Mouse (Mus musculus): ENCODE results near the gene Dock1. TPM values are rescaled to one million over a fixed set of nuclear protein-coding genes. Genes with fewer than 3 reads are reported as not detected.

The Dock1 gene
- polyA plus RNA-seq, 1 experiment: not detected

- 97% methylated on average over 2 of the region's 2 CpGs for whole genome bisulfite sequencing
- H3K4me3 ChIP-seq (ENCODE audit: insufficient read depth, low read depth, low read length): no peak overlapping the region
- H3K4me1 ChIP-seq (ENCODE audit: control insufficient read depth, insufficient read depth, low read length): no peaks in the 10 kb centered on the region
- H3K27ac ChIP-seq (ENCODE audit: insufficient read depth, low read depth, low read length): no peak overlapping the region
- TF ChIP-seq POLR2A (IDR thresholded peaks at IDR 0.05; ENCODE audit: insufficient read depth, low read depth, low read length) (no peak), CTCF (IDR thresholded peaks at IDR 0.05; ENCODE audit: insufficient read depth, low read depth, low read length) (no peak)
These were observed 379.0 kb downstream of the Dock1 start for GRCm38 (mm10) chr7:135049416-135049815.

DNA sequence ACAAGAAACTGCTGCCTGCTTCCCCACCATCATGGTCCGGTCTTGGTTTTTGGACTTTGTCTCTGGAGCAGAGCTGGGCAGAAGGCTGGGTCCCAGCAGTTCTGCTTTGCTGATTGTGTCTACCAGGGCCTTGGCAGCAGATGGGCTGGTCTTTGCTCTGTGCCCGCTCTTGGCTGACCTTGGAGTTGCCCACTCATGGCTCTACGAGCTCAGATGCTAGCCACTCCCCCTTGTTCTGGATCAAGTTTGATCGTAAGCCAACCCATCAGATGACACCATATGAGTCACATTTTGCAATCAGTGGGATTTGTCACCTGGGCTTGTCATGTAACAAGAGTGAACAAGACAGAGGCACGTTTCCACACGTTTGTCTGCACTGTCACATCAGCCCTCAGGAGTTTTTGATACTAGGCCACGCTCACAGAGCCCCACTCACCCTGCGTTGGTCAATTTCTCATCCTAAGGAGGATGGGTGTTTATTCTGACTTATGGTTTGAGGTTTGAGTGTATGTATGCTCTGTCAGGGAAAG, 382.8 kb downstream of the Dock1 start:
- no peak for TF ChIP-seq POLR2A (IDR thresholded peaks at IDR 0.05; ENCODE audit: insufficient read depth, low read depth, low read length)
- no peak for TF ChIP-seq CTCF (IDR thresholded peaks at IDR 0.05; ENCODE audit: insufficient read depth, low read depth, low read length)
- Histone ChIP-seq H3K4me1 (ENCODE audit: control insufficient read depth, insufficient read depth, low read length) (no peaks in the 10 kb centered on the region), H3K4me3 (ENCODE audit: insufficient read depth, low read depth, low read length) (no peak overlapping the region), H3K27ac (ENCODE audit: insufficient read depth, low read depth, low read length) (no peak overlapping the region)
- 94% methylated on average over 8 of the region's 8 CpGs for WGBS

GRCm38 (mm10) chr7:135054664-135055063, 384.2 kb downstream of the Dock1 start:
- 83% methylated on average over 7 of the region's 7 CpGs for WGBS
- Histone ChIP-seq H3K27ac (ENCODE audit: insufficient read depth, low read depth, low read length) (no peak overlapping the region), H3K4me1 (ENCODE audit: control insufficient read depth, insufficient read depth, low read length) (no peaks in the 10 kb centered on the region), H3K4me3 (ENCODE audit: insufficient read depth, low read depth, low read length) (no peak overlapping the region)
- TF ChIP-seq POLR2A (IDR thresholded peaks at IDR 0.05; ENCODE audit: insufficient read depth, low read depth, low read length) (no peak), CTCF (IDR thresholded peaks at IDR 0.05; ENCODE audit: insufficient read depth, low read depth, low read length) (no peak)

DNA sequence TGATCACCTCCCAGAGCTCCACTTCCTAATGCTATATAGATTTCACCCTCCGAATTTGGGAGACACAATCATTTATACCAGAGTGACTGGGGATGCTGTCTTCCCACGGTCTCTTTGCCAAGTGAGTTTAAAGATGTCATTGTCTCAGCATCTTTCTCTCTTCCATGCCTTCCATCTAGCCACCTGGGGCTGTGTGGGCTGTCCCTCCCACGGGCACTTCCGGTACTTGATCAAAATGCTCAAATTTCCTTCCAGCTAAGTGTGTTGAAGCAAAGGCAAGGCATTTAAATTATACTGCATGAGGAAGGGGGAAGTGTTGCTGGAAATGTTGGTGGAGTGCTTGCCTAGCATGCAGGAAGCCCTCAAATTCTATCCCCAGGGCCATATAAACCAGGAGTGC, 388.6 kb downstream of the Dock1 start:
- Histone ChIP-seq H3K4me1 (ENCODE audit: control insufficient read depth, insufficient read depth, low read length) (no peaks in the 10 kb centered on the region), H3K27ac (ENCODE audit: insufficient read depth, low read depth, low read length) (no peak overlapping the region), H3K4me3 (ENCODE audit: insufficient read depth, low read depth, low read length) (no peak overlapping the region)
- WGBS: 48% methylated on average over 4 of the region's 4 CpGs
- TF ChIP-seq CTCF (IDR thresholded peaks at IDR 0.05; ENCODE audit: insufficient read depth, low read depth, low read length) (no peak), POLR2A (IDR thresholded peaks at IDR 0.05; ENCODE audit: insufficient read depth, low read depth, low read length) (no peak)

DNA sequence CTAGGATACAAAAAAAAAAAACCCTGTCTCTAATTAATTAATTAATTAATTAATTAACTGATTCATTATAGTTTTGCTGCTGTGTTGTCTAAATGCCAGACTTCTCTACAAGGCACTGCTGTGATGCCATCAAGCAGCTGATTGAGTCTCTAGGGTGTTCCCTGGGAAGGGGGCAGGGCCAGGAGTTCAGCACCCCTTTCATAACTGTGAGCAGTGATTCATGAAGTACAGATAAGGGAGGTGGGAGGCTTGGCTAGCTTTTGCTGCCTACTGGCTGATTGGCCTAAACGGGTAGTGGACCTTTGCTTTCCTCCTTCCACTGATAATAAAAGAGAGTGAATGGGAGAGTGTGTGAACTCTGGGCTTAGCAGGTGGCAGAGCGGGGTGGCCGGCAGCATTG, 389.1 kb downstream of the Dock1 start:
- WGBS: 83% methylated on average over 3 of the region's 3 CpGs
- no peaks in the 10 kb centered on the region for H3K4me1 ChIP-seq (ENCODE audit: control insufficient read depth, insufficient read depth, low read length)
- no peak for TF ChIP-seq CTCF (IDR thresholded peaks at IDR 0.05; ENCODE audit: insufficient read depth, low read depth, low read length)
- no peak for TF ChIP-seq POLR2A (IDR thresholded peaks at IDR 0.05; ENCODE audit: insufficient read depth, low read depth, low read length)
- H3K27ac ChIP-seq (ENCODE audit: insufficient read depth, low read depth, low read length): no peak overlapping the region
- no peak overlapping the region for H3K4me3 ChIP-seq (ENCODE audit: insufficient read depth, low read depth, low read length)

- 93% methylated on average over 5 of the region's 5 CpGs for WGBS
- no peak for TF ChIP-seq POLR2A (IDR thresholded peaks at IDR 0.05; ENCODE audit: insufficient read depth, low read depth, low read length)
- no peak for TF ChIP-seq CTCF (IDR thresholded peaks at IDR 0.05; ENCODE audit: insufficient read depth, low read depth, low read length)
- no peaks in the 10 kb centered on the region for H3K4me1 ChIP-seq (ENCODE audit: control insufficient read depth, insufficient read depth, low read length)
- no peak overlapping the region for H3K27ac ChIP-seq (ENCODE audit: insufficient read depth, low read depth, low read length)
- H3K4me3 ChIP-seq (ENCODE audit: insufficient read depth, low read depth, low read length): no peak overlapping the region
These were observed 393.4 kb downstream of the Dock1 start for GRCm38 (mm10) chr7:135063886-135064285.

DNA sequence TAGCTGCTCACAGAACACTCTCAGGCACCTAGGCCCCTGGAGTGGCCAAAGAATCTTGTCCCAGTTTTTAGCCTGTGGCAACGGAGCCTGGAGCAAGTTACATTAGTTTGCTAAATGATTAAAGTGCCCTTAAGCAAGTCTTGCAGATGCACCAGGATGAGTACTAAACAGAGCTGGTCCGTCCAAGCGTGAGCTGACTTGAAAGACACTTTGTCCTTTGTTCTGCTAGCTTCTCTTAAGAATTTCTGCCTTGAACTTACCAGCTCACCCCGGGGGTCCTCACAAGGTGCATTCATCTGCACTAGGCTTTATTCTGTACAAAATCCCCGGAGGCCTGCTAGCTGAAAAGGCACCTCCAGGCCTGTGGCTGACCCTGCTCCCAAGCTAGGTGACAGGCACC, 394.8 kb downstream of the Dock1 start:
- Histone ChIP-seq H3K27ac (ENCODE audit: insufficient read depth, low read depth, low read length) (no peak overlapping the region), H3K4me1 (ENCODE audit: control insufficient read depth, insufficient read depth, low read length) (no peaks in the 10 kb centered on the region), H3K4me3 (ENCODE audit: insufficient read depth, low read depth, low read length) (no peak overlapping the region)
- WGBS: 72% methylated on average over 5 of the region's 5 CpGs
- TF ChIP-seq CTCF (IDR thresholded peaks at IDR 0.05; ENCODE audit: insufficient read depth, low read depth, low read length) (no peak), POLR2A (IDR thresholded peaks at IDR 0.05; ENCODE audit: insufficient read depth, low read depth, low read length) (no peak)

DNA sequence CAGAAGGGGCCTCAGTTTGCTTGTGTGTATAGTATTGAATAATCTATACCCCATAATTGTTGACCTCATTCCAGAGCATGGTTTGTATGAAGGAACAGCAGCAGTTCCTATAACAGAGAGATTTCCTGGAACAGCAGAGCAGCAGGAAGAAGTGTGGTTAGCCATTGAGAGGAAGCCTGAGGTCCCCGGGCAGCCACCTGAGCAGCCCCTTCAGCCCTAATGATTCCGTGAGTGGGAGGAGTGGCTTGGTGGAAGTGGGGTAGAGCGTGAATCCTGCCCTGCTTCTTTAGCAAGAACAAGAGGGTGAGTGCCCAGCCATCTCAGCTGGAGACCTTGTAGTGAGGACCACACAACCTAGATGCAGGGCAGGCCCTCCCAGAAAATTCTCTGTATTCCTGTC, 398.4 kb downstream of the Dock1 start:
- H3K4me1 ChIP-seq (ENCODE audit: control insufficient read depth, insufficient read depth, low read length): no peaks in the 10 kb centered on the region
- 88% methylated on average over 3 of the region's 3 CpGs for WGBS
- no peak for TF ChIP-seq POLR2A (IDR thresholded peaks at IDR 0.05; ENCODE audit: insufficient read depth, low read depth, low read length)
- TF ChIP-seq CTCF (IDR thresholded peaks at IDR 0.05; ENCODE audit: insufficient read depth, low read depth, low read length): no peak
- no peak overlapping the region for H3K27ac ChIP-seq (ENCODE audit: insufficient read depth, low read depth, low read length)
- no peak overlapping the region for H3K4me3 ChIP-seq (ENCODE audit: insufficient read depth, low read depth, low read length)

- 56% methylated on average over 6 of the region's 6 CpGs for WGBS
- no peak for TF ChIP-seq POLR2A (IDR thresholded peaks at IDR 0.05; ENCODE audit: insufficient read depth, low read depth, low read length)
- TF ChIP-seq CTCF (IDR thresholded peaks at IDR 0.05; ENCODE audit: insufficient read depth, low read depth, low read length): no peak
- H3K4me1 ChIP-seq (ENCODE audit: control insufficient read depth, insufficient read depth, low read length): peaks cover 10% of the 10 kb centered on the region
- H3K4me3 ChIP-seq (ENCODE audit: insufficient read depth, low read depth, low read length): no peak overlapping the region
- H3K27ac ChIP-seq (ENCODE audit: insufficient read depth, low read depth, low read length): no peak overlapping the region
These were observed 406.4 kb downstream of the Dock1 start for GRCm38 (mm10) chr7:135076904-135077303.

DNA sequence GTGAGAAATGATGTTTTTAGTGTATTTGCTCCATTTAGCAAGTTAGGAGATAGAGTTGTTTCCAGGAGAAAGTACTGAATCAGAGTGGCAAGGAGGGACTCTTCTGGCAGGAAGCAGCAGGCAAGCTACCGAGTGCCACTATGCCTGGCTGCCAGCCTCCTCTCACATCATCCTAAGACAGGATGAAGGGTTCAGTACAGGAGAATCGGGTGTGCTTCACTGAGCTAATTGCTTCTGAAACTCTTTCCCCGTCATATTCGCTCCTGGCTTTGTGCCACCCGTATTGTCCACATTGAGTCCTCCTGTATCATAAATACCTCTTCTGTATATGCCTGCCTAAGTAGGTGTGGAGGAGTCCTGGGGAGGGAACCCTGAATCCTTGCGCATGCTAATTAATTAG, 406.9 kb downstream of the Dock1 start:
- peaks cover 14% of the 10 kb centered on the region for H3K4me1 ChIP-seq (ENCODE audit: control insufficient read depth, insufficient read depth, low read length)
- TF ChIP-seq CTCF (IDR thresholded peaks at IDR 0.05; ENCODE audit: insufficient read depth, low read depth, low read length) (no peak), POLR2A (IDR thresholded peaks at IDR 0.05; ENCODE audit: insufficient read depth, low read depth, low read length) (no peak)
- no peak overlapping the region for H3K4me3 ChIP-seq (ENCODE audit: insufficient read depth, low read depth, low read length)
- no peak overlapping the region for H3K27ac ChIP-seq (ENCODE audit: insufficient read depth, low read depth, low read length)
- WGBS: 66% methylated on average over 6 of the region's 6 CpGs
